In the genomic region with DNA sequence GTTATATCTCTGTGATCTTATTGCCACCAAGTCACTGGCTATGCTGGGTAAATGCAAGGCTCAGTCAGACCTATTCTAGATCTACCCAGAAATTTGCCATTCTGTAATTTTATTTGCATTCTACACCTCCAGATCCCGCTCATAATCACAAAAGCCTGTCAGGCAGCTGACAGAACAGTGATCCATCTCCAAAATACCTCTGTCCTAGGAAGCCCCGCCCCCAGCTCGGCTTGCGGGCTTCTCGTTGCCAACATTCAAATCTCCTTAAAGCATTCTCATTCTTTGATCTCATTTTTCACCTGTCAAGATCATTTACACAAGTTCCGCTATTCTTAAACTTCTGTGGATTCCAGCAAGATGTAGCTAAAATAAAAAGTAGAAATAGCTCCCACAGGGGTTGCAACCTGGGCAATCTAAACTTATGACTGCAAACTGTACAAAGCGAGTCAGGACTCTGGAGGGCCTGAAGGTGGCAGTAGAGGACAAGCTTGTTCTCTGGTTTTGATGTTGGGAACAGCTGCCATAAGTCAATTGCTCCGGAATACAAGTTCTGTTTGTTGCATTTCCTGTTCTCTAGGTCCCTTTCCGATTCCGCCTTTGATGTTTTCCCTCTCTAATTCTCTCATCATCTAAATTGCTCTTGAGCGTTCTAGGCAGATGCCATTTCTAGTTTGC, we compare ENCODE assay signal across 8 mouse cellular contexts. TPM values are rescaled to one million over a fixed set of nuclear protein-coding genes. Genes with fewer than 3 reads are reported as not detected.
DNase-seq lines count a peak whose midpoint lies in the region; ATAC-seq and TF ChIP-seq lines count a peak whose summit lies in the region.

No protein-coding gene starts in this region.

- peak overlapping the region; percentile 42 for H3K4me2 ChIP-seq in embryonic facial prominence, embryonic 12.5 days (replicated peaks)
- H3K4me2 ChIP-seq in midbrain, embryonic 13.5 days (replicated peaks), result peak overlapping the region; percentile 34

- WGBS in embryonic facial prominence, embryonic 12.5 days, result 12% methylated on average over 11 of the region's 11 CpGs
- WGBS in limb, embryonic 10.5 days, result 18% methylated on average over 11 of the region's 11 CpGs
- WGBS in midbrain, embryonic 13.5 days, result 26% methylated on average over 11 of the region's 11 CpGs

- no peak overlapping the region for H3K9ac ChIP-seq in embryonic facial prominence, embryonic 12.5 days
- no peak overlapping the region for H3K9ac ChIP-seq in midbrain, embryonic 13.5 days (replicated peaks)

- no peak overlapping the region for H3K27ac ChIP-seq in embryonic facial prominence, embryonic 12.5 days
- no peak overlapping the region for H3K27ac ChIP-seq in limb, embryonic 10.5 days
- H3K27ac ChIP-seq in midbrain, embryonic 13.5 days, result no peak overlapping the region

- no peak overlapping the region for H3ac ChIP-seq in C2C12 (ENCODE audit: control insufficient read depth, insufficient read length, low read depth)

- no peaks in the 10 kb centered on the region for H3K36me3 ChIP-seq in C2C12 (ENCODE audit: control insufficient read depth, insufficient read depth)
- no peaks in the 10 kb centered on the region for H3K36me3 ChIP-seq in embryonic facial prominence, embryonic 12.5 days
- H3K36me3 ChIP-seq in limb, embryonic 10.5 days, result no peaks in the 10 kb centered on the region
- H3K36me3 ChIP-seq in midbrain, embryonic 13.5 days, result no peaks in the 10 kb centered on the region

- no peaks in the 10 kb centered on the region for H3K4me1 ChIP-seq in embryonic facial prominence, embryonic 12.5 days
- H3K4me1 ChIP-seq in limb, embryonic 10.5 days, result 0 out of 2 replicates have a peak, but pooled peaks cover 5% of the 10 kb centered on the region
- H3K4me1 ChIP-seq in midbrain, embryonic 13.5 days (replicated peaks), result no peaks in the 10 kb centered on the region

- no peaks in the 10 kb centered on the region for H3K9me3 ChIP-seq in embryonic facial prominence, embryonic 12.5 days
- no peaks in the 10 kb centered on the region for H3K9me3 ChIP-seq in limb, embryonic 10.5 days (replicated peaks)
- no peaks in the 10 kb centered on the region for H3K9me3 ChIP-seq in midbrain, embryonic 13.5 days

- TF ChIP-seq CTCF in C2C12 (IDR thresholded peaks at IDR 0.05; ENCODE audit: control insufficient read depth, insufficient read depth, insufficient read length), result peak; percentile 55

- no peak overlapping the region for H3K4me3 ChIP-seq in C2C12 (ENCODE audit: insufficient read depth, poor library complexity, severe bottlenecking)
- H3K4me3 ChIP-seq in embryonic facial prominence, embryonic 12.5 days, result 0 out of 2 replicates have a peak overlapping the region, but pooled peaks have one; percentile 16
- H3K4me3 ChIP-seq in limb, embryonic 10.5 days, result peak overlapping the region; percentile 30; the same call in 1 of the 2 replicates
- no peak overlapping the region for H3K4me3 ChIP-seq in midbrain, embryonic 13.5 days (replicated peaks)

- ATAC-seq in embryonic facial prominence, embryonic 12.5 days (ENCODE audit: insufficient number of reproducible peaks, insufficient read depth, low FRiP score, low TSS enrichment), result no peak
- peak; percentile 87 for ATAC-seq in midbrain, embryonic 13.5 days

- no peaks in the 10 kb centered on the region for H3K27me3 ChIP-seq in C2C12 (ENCODE audit: control insufficient read depth, insufficient read depth, insufficient read length)
- no peaks in the 10 kb centered on the region for H3K27me3 ChIP-seq in embryonic facial prominence, embryonic 12.5 days
- H3K27me3 ChIP-seq in limb, embryonic 10.5 days (ENCODE audit: low read depth, poor library complexity, severe bottlenecking), result no peaks in the 10 kb centered on the region
- H3K27me3 ChIP-seq in midbrain, embryonic 13.5 days, result no peaks in the 10 kb centered on the region

- peak; percentile 72 for DNase-seq in adrenal gland, postnatal 14 days
- DNase-seq in heart, adult 18-20 months, result peak; percentile 74 to 83
- DNase-seq in kidney, adult 11 months, result peak; percentile 52
- peak; percentile 69 for DNase-seq in limb, embryonic 10.5 days (ENCODE audit: low spot score)
- DNase-seq in spleen, postnatal 4 days (ENCODE audit: low spot score in 2 of 2), result peak; percentile 40 to 69

- H3K79me2 ChIP-seq in C2C12 (ENCODE audit: control insufficient read depth, insufficient read depth), result no peaks in the 10 kb centered on the region

- H3K79me3 ChIP-seq in C2C12 (ENCODE audit: low read depth), result no peaks in the 10 kb centered on the region

TF ChIP-seq in C2C12, 6 proteins besides CTCF, POLR2A, EP300 and RAD21:
- TF ChIP-seq MYOD1 (IDR thresholded peaks at IDR 0.05; ENCODE audit: control insufficient read depth, insufficient read length, low read depth) (peak; percentile 54), MAX (IDR thresholded peaks at IDR 0.05) (no peak)

RNA-seq across cellular contexts. Expression of a gene that starts 58.1 kb away (rescaled TPM):
- polyA plus RNA-seq in C2C12 (2012; fragmentation: generic; extraction: Trizol), result 1.6 TPM
- 7.8 and 10.7 TPM in 2 replicates for total RNA-seq in adrenal gland, postnatal 14 days (2021)
- 1.4 and 1.7 TPM in 2 replicates for polyA plus RNA-seq in embryonic facial prominence, embryonic 12.5 days (2016; fragmentation: Nextera tagmentation; extraction: Ambion mirVana)
- total RNA-seq in heart, adult 18-20 months (2021), result 10 to 100 TPM; 27.3 to 43.5 TPM
- polyA plus RNA-seq in limb, embryonic 10.5 days (2016; fragmentation: Nextera tagmentation; extraction: Ambion mirVana), result 0.39 and 0.41 TPM in 2 replicates
- 0.82 and 0.92 TPM in 2 replicates for polyA plus RNA-seq in midbrain, embryonic 13.5 days (2015; fragmentation: Nextera tagmentation; extraction: Ambion mirVana)

Comparison
In these comparisons a context has a peak if more than half of its experiments do, and no peak if none do; other contexts are left out.
1. H3K4me3 ChIP-seq: peak in embryonic facial prominence, embryonic 12.5 days (single experiment) and limb, embryonic 10.5 days (single experiment); none in C2C12 (single experiment) and midbrain, embryonic 13.5 days (single experiment).
2. Peak in every context shown above with its lines, with median percentiles within 50 percentile points of each other: DNase-seq.